Mouse (Mus musculus) adrenal gland, adult 2 months (tissue): ENCODE measurements around the gene Rhot1. TPM values are rescaled to one million over a fixed set of nuclear protein-coding genes. Genes with fewer than 3 reads are reported as not detected.
A peak's percentile ranks its signal among the peaks of the same experiment; 100 is the strongest.

Experiments
- DNase-seq: peaks from one replicate; pipeline ENCODE4 v3.0.0; 2021
- polyA plus RNA-seq: library from polyadenylated mRNA; depleted of rRNA; stranded (reverse); fragments of >200 nt; gene quantifications from 2 replicates; pipeline ENCODE4 v1.2.3, GENCODE M21; 2012
- total RNA-seq, 2 experiments: library from RNA; stranded (reverse); gene quantifications; 2 replicates each; pipeline ENCODE4 v1.2.3; 2021

Gene Rhot1
- total and polyA plus RNA-seq, 3 experiments, result 5.4 to 80.7 (median 69.6) TPM

GRCm38 (mm10) chr11:80289701-80290445 lies 81.1 kb downstream of the Rhot1 start:
- DNase-seq, result peak; percentile 43

GRCm38 (mm10) chr11:80291004-80291403 lies 82.2 kb downstream of the Rhot1 start:
- no peak for DNase-seq

- DNase-seq, result no peak
Measured at GRCm38 (mm10) chr11:80292463-80292862, 83.6 kb downstream of the Rhot1 start.

- no peak for DNase-seq
Measured at GRCm38 (mm10) chr11:80295066-80295465, 86.2 kb downstream of the Rhot1 start.

- DNase-seq, result no peak
Measured at GRCm38 (mm10) chr11:80295785-80296184, 87.0 kb downstream of the Rhot1 start.

GRCm38 (mm10) chr11:80299513-80300235 lies 90.9 kb downstream of the Rhot1 start:
- DNase-seq, result no peak

GRCm38 (mm10) chr11:80300551-80301315 lies 91.9 kb downstream of the Rhot1 start, which contains the start of gene Rhbdl3:
TSS of gene Rhbdl3 (plus strand) at chr11:80300912.
- peak; percentile 84 for DNase-seq

GRCm38 (mm10) chr11:80301316-80302045 lies 92.7 kb downstream of the Rhot1 start:
- peak; percentile 69 for DNase-seq

GRCm38 (mm10) chr11:80302046-80302390 lies 93.2 kb downstream of the Rhot1 start:
- DNase-seq, result no peak

GRCm38 (mm10) chr11:80302536-80302935 lies 93.7 kb downstream of the Rhot1 start:
- DNase-seq, result peak; percentile 81

GRCm38 (mm10) chr11:80303746-80304145 lies 94.9 kb downstream of the Rhot1 start:
- no peak for DNase-seq

- no peak for DNase-seq
Measured at GRCm38 (mm10) chr11:80304846-80305245, 96.0 kb downstream of the Rhot1 start.

GRCm38 (mm10) chr11:80308537-80308936 lies 99.7 kb downstream of the Rhot1 start:
- no peak for DNase-seq

GRCm38 (mm10) chr11:80311271-80311670 lies 102.5 kb downstream of the Rhot1 start:
- no peak for DNase-seq

GRCm38 (mm10) chr11:80312049-80312448 lies 103.2 kb downstream of the Rhot1 start:
- DNase-seq, result no peak

GRCm38 (mm10) chr11:80312565-80312964 lies 103.7 kb downstream of the Rhot1 start:
- DNase-seq, result no peak

- no peak for DNase-seq
Measured at GRCm38 (mm10) chr11:80313462-80313861, 104.6 kb downstream of the Rhot1 start.

- no peak for DNase-seq
Measured at GRCm38 (mm10) chr11:80313944-80314343, 105.1 kb downstream of the Rhot1 start.

- no peak for DNase-seq
Measured at GRCm38 (mm10) chr11:80315743-80316639, 107.2 kb downstream of the Rhot1 start.
